Mouse (Mus musculus) erythroblast, embryonic 14.5 days (primary cell): ENCODE results near the gene Twist1.

Experiments
- GATA1 ChIP-seq: IDR thresholded peaks from 2 replicates; pipeline ENCODE4 v1.6.1; 2012; ENCODE audit warnings: low read length, inconsistent platforms, mixed read lengths
- TAL1 ChIP-seq: IDR thresholded peaks from 3 replicates; pipeline ENCODE4 v1.6.1; 2012; ENCODE audit warnings: low read length, inconsistent platforms, mixed read lengths

DNA sequence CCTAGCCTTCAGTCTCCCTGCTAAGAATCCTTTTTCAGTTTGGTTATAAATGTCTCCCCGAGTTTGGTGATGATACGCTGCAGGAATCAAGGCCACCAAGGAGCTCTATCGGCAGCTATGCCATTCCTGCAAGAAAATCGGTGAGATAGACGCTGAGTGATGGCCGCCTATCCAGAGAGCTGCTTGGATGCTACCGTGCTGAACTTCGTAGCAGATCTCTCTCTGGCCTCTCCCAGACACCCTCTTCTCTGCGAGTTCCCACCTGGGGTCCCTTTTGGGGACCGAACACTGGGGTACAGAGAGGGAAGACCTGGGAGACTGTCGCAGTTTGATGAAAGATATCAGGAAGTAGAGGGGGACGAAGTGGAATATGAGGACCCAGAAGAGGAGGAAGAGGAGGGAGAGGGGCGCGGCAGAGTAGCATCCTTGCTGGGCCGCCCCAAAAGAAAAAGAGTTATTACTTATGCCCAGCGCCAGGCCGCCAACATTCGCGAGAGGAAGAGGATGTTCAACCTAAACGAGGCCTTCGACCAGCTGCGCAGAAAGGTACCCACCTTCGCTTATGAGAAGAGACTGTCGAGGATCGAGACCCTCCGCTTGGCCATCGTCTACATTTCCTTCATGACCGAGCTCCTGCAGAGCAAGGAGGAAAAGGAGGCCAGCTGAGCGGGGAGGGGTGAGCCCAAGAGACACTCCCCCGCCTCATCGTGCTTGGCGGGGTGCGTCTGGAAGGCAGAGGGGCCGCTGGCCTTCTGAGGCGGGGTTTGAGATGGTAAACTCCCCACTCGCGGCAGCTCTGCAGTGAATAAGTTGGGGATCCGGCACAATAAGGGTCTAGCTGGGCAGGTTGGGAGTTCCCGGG is 28.9 kb upstream of the Twist1 start, which contains the start of gene Ferd3l:
- TF ChIP-seq GATA1 (no peak), TAL1 (no peak)
